Mouse (Mus musculus): Measurements from ENCODE around the gene Pafah2. TPM values are rescaled to one million over a fixed set of nuclear protein-coding genes. Genes with fewer than 3 reads are reported as not detected.

Gene Pafah2
- polyA plus RNA-seq, 1 experiment = 8.9 TPM

GRCm38 (mm10) chr4:134458856-134459255 is 62.7 kb downstream of the Pafah2 start:
- Histone ChIP-seq H3K27ac (ENCODE audit: insufficient read depth, low read length) (no peak overlapping the region), H3K4me3 (ENCODE audit: insufficient read depth, low read length) (no peak overlapping the region), H3K4me1 (ENCODE audit: control insufficient read depth, insufficient read depth, low read length) (no peaks in the 10 kb centered on the region)
- TF ChIP-seq POLR2A (IDR thresholded peaks at IDR 0.05; ENCODE audit: extremely low read depth, insufficient read depth, low read length) (no peak), CTCF (IDR thresholded peaks at IDR 0.05; ENCODE audit: extremely low read depth, insufficient read depth, low read length) (no peak)

DNA sequence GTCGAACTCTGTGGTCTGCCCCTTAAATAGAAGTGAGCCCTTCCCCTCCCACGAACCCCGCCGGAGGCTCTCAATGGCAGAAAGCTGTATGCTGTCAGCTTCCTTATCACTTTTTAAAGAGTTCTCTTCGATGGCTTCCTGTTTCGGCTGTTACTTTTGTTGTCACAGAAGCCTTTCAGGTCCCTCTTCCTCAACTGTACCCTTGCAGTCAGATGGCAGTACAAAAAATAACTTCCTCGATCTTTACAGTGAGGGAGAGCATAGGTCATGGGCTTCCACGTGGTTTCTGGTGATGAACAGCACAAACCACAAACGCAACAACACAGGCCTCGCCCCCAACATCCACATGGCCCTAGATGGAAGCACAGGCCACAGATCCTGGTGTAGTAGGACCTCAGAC is 64.2 kb downstream of the Pafah2 start:
- H3K4me1 ChIP-seq (ENCODE audit: control insufficient read depth, insufficient read depth, low read length) = no peaks in the 10 kb centered on the region
- no peak overlapping the region for H3K27ac ChIP-seq (ENCODE audit: insufficient read depth, low read length)
- TF ChIP-seq CTCF (IDR thresholded peaks at IDR 0.05; ENCODE audit: extremely low read depth, insufficient read depth, low read length) = no peak
- no peak for TF ChIP-seq POLR2A (IDR thresholded peaks at IDR 0.05; ENCODE audit: extremely low read depth, insufficient read depth, low read length)
- H3K4me3 ChIP-seq (ENCODE audit: insufficient read depth, low read length) = no peak overlapping the region

DNA sequence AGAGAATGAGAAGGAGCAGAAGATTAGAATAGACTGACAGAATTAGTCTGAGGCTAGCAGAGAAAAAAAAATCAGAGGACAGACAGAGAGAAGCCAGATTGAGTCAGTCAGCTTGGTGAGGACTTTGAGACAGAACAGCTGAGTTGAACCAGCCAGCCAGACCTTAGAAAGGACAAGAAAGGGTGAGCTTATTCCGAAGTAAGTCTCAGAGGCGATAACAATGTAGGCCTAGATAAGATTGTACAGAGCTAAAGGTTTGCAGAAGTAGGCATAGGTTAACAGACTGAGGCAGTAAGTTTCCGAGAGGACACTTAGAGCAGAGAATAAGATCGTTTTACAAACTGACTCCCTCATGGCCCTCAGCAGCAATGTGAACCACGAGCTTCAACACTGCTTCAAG is 65.1 kb downstream of the Pafah2 start:
- Histone ChIP-seq H3K27ac (ENCODE audit: insufficient read depth, low read length) (no peak overlapping the region), H3K4me3 (ENCODE audit: insufficient read depth, low read length) (no peak overlapping the region), H3K4me1 (ENCODE audit: control insufficient read depth, insufficient read depth, low read length) (peaks cover 5% of the 10 kb centered on the region)
- TF ChIP-seq CTCF (IDR thresholded peaks at IDR 0.05; ENCODE audit: extremely low read depth, insufficient read depth, low read length) (no peak), POLR2A (IDR thresholded peaks at IDR 0.05; ENCODE audit: extremely low read depth, insufficient read depth, low read length) (no peak)

- no peak for TF ChIP-seq POLR2A (IDR thresholded peaks at IDR 0.05; ENCODE audit: extremely low read depth, insufficient read depth, low read length)
- TF ChIP-seq CTCF (IDR thresholded peaks at IDR 0.05; ENCODE audit: extremely low read depth, insufficient read depth, low read length) = no peak
- Histone ChIP-seq H3K27ac (ENCODE audit: insufficient read depth, low read length) (peak overlapping the region; percentile 41), H3K4me3 (ENCODE audit: insufficient read depth, low read length) (no peak overlapping the region), H3K4me1 (ENCODE audit: control insufficient read depth, insufficient read depth, low read length) (peaks cover 8% of the 10 kb centered on the region)
Observed at GRCm38 (mm10) chr4:134465789-134466188, 69.7 kb downstream of the Pafah2 start.

DNA sequence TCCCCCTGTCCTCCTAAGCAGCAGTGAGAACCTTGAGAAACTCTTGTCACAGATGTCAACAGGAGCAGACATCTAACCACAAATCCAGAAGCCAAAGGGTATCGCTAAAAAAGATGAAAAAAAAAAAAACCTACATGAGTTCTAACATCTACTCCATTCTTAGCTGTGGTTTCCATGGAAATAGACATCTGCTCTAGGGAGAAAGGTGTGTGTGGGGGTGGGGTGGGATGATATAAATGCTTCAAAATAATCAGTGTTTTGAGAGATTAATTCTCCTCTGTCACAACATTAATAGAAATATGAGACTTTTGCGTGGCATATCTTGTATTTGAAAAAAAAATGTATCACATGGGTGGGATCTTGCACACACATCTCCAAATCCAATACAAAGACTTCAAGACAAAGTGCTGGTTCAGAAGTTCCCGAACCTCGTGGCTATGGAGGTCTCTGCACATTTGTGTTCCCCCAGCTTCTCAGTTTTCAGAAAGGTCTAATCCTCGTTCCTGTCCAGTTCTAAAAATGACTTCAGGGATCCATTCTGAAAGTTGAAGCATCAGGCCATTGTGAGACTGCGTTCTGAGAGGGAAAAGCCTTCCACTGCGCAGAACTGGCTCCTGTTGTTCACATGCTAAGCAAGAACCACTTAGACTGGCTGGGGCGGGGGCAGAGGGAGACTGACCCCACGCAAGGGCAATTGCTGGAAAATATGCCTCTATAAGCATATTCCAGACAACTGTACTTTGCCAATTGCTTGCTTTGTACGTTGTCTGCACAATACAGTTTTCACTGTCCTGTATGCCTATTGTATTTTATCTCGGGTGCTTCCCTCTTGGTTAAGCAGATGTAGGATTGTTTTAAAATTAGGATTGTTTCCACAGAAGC is 70.5 kb downstream of the Pafah2 start:
- H3K4me1 ChIP-seq (ENCODE audit: control insufficient read depth, insufficient read depth, low read length) = peaks cover 8% of the 10 kb centered on the region
- H3K4me3 ChIP-seq (ENCODE audit: insufficient read depth, low read length) = no peak overlapping the region
- TF ChIP-seq POLR2A (IDR thresholded peaks at IDR 0.05; ENCODE audit: extremely low read depth, insufficient read depth, low read length) = no peak
- no peak for TF ChIP-seq CTCF (IDR thresholded peaks at IDR 0.05; ENCODE audit: extremely low read depth, insufficient read depth, low read length)
- H3K27ac ChIP-seq (ENCODE audit: insufficient read depth, low read length) = peak overlapping the region; percentile 41

- no peak for TF ChIP-seq CTCF (IDR thresholded peaks at IDR 0.05; ENCODE audit: extremely low read depth, insufficient read depth, low read length)
- TF ChIP-seq POLR2A (IDR thresholded peaks at IDR 0.05; ENCODE audit: extremely low read depth, insufficient read depth, low read length) = no peak
- H3K4me3 ChIP-seq (ENCODE audit: insufficient read depth, low read length) = peak overlapping the region; percentile 42
- peaks cover 8% of the 10 kb centered on the region for H3K4me1 ChIP-seq (ENCODE audit: control insufficient read depth, insufficient read depth, low read length)
- peak overlapping the region; percentile 14 for H3K27ac ChIP-seq (ENCODE audit: insufficient read depth, low read length)
Observed at GRCm38 (mm10) chr4:134467435-134468214, 71.5 kb downstream of the Pafah2 start.

DNA sequence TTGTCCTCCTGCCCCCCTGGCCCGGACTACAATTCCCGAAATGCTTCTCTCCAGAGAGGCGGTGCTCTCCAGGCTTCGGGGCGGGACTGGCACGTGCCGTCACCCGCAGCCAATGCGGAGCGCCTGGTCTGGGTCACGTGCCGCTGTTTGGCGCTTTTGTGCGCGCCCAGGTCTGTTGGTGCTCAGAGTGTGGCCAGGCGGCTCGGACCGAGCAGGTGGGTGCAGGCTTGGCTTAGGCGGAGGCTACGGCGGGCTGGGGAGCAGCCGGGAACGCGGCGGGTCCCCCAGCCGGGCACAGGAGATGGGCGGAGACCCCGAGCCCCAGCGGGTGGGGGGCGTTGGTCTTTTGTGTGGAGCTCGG is 72.1 kb downstream of the Pafah2 start, which contains the start of gene Stmn1:
Gene Stmn1 (plus strand): TSS at position 106 of the 361 bp plus-strand sequence.
- TF ChIP-seq POLR2A (IDR thresholded peaks at IDR 0.05; ENCODE audit: extremely low read depth, insufficient read depth, low read length) (peak; percentile 98), CTCF (IDR thresholded peaks at IDR 0.05; ENCODE audit: extremely low read depth, insufficient read depth, low read length) (no peak)
- H3K4me1 ChIP-seq (ENCODE audit: control insufficient read depth, insufficient read depth, low read length) = peaks cover 10% of the 10 kb centered on the region
- peak within 1 kb of the TSS; percentile 42 for H3K4me3 ChIP-seq (ENCODE audit: insufficient read depth, low read length)
- peak within 1 kb of the TSS; percentile 14 for H3K27ac ChIP-seq (ENCODE audit: insufficient read depth, low read length)

- H3K4me1 ChIP-seq (ENCODE audit: control insufficient read depth, insufficient read depth, low read length) = peaks cover 10% of the 10 kb centered on the region
- TF ChIP-seq CTCF (IDR thresholded peaks at IDR 0.05; ENCODE audit: extremely low read depth, insufficient read depth, low read length) (no peak), POLR2A (IDR thresholded peaks at IDR 0.05; ENCODE audit: extremely low read depth, insufficient read depth, low read length) (no peak)
- no peak overlapping the region for H3K27ac ChIP-seq (ENCODE audit: insufficient read depth, low read length)
- H3K4me3 ChIP-seq (ENCODE audit: insufficient read depth, low read length) = peak overlapping the region; percentile 42
Observed at GRCm38 (mm10) chr4:134468578-134469266, 72.6 kb downstream of the Pafah2 start.

DNA sequence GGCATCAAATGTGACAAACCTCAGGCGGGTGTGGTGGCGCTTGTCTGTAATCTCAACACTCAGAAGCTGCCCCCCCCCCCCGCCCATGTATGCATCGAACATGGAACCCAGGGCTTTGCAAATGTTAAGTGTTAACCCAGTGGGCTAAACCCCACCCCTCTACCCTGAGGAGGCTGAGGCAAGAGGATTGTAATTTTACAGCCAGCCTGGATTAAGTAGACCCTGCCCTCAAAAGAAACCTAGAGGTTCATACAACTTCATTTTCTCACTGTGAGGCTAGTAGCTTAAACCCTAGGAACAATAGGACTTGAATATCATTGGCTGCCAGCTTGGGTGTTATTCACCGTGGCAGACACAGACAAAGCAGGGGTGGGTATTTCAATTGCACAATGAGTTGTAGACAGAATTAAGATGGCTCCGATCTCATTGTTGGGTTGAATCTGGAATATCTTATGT is 73.2 kb downstream of the Pafah2 start:
- Histone ChIP-seq H3K4me3 (ENCODE audit: insufficient read depth, low read length) (peak overlapping the region; percentile 42), H3K4me1 (ENCODE audit: control insufficient read depth, insufficient read depth, low read length) (peaks cover 13% of the 10 kb centered on the region), H3K27ac (ENCODE audit: insufficient read depth, low read length) (no peak overlapping the region)
- no peak for TF ChIP-seq CTCF (IDR thresholded peaks at IDR 0.05; ENCODE audit: extremely low read depth, insufficient read depth, low read length)
- TF ChIP-seq POLR2A (IDR thresholded peaks at IDR 0.05; ENCODE audit: extremely low read depth, insufficient read depth, low read length) = no peak
